14 mouse cellular contexts compared by ENCODE assay signal in the genomic region with DNA sequence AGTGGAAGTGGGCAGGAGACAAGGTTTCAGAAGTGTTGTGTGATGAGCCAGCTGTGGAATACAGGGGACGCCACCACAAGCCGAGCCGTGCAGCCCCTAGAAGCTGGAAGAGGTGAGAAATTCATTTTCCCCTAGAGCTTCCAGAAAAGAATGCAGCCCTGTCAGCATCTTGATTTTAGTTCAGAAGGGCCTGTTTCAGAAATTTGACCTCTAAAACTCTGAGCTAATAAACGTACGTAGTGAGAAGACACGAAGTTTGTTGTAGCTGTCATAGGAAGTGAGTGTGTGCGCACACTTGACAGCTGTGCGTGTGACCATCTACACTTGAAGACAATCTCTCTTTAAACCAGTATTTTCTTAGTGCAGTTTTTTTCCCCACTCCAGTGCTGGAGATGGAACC.
"Had no signal": no experiment of that assay in that cellular context is flagged by ENCODE, and none has a peak within 500 bp of the region (broad histone marks: within the 10 kb centered on the region; RNA-seq: fewer than 3 reads in every experiment).

No protein-coding gene starts in this region.

- DNase-seq: kidney, postnatal 14 days; kidney, postnatal 4 days; liver, embryonic 13.5 days; right cerebral cortex, adult 18-20 months; right cerebral cortex, postnatal 14 days; right cerebral cortex, postnatal 4 days; thymus, postnatal 25 days had no signal

- H3K4me2 ChIP-seq: liver, embryonic 13.5 days; midbrain, embryonic 12.5 days; midbrain, embryonic 15.5 days; neural tube, embryonic 12.5 days; neural tube, embryonic 15.5 days; stomach, embryonic 15.5 days had no signal

- H3K4me3 ChIP-seq: liver, embryonic 13.5 days; midbrain, embryonic 12.5 days; midbrain, embryonic 15.5 days; neural tube, embryonic 12.5 days; neural tube, embryonic 15.5 days; stomach, embryonic 15.5 days had no signal

- H3K4me1 ChIP-seq: liver, embryonic 13.5 days had no signal

- H3K27me3 ChIP-seq: liver, embryonic 13.5 days; midbrain, embryonic 12.5 days; midbrain, embryonic 15.5 days; neural tube, embryonic 12.5 days; neural tube, embryonic 15.5 days; stomach, embryonic 15.5 days had no signal

- ATAC-seq: intestine, postnatal 0 days had no signal

- H3K36me3 ChIP-seq: liver, embryonic 13.5 days; midbrain, embryonic 12.5 days; midbrain, embryonic 15.5 days; neural tube, embryonic 12.5 days; neural tube, embryonic 15.5 days; stomach, embryonic 15.5 days had no signal

- H3K9ac ChIP-seq: liver, embryonic 13.5 days; midbrain, embryonic 12.5 days; midbrain, embryonic 15.5 days; neural tube, embryonic 12.5 days; neural tube, embryonic 15.5 days; stomach, embryonic 15.5 days had no signal

- H3K9me3 ChIP-seq: liver, embryonic 13.5 days; midbrain, embryonic 12.5 days; midbrain, embryonic 15.5 days; neural tube, embryonic 12.5 days; neural tube, embryonic 15.5 days; stomach, embryonic 15.5 days had no signal

- H3K27ac ChIP-seq: liver, embryonic 13.5 days; macrophage; midbrain, embryonic 12.5 days; midbrain, embryonic 15.5 days; neural tube, embryonic 12.5 days; neural tube, embryonic 15.5 days; stomach, embryonic 15.5 days had no signal
